Mouse (Mus musculus): ENCODE results near the gene Cldn14.

Cldn14 gene

GRCm38 (mm10) chr16:93912158-93912557 is 96.5 kb downstream of the Cldn14 start:
- no peak for DNase-seq (ENCODE audit: low read depth)

GRCm38 (mm10) chr16:93910735-93911665 is 97.6 kb downstream of the Cldn14 start:
- no peak for DNase-seq (ENCODE audit: low read depth)

GRCm38 (mm10) chr16:93909936-93910335 is 98.7 kb downstream of the Cldn14 start:
- no peak for DNase-seq (ENCODE audit: low read depth)

- peak; percentile 44 for DNase-seq (ENCODE audit: low read depth)
Measured at GRCm38 (mm10) chr16:93908196-93908595, 100.4 kb downstream of the Cldn14 start.

- DNase-seq (ENCODE audit: low read depth) = peak; percentile 60
Measured at GRCm38 (mm10) chr16:93907761-93908160, 100.9 kb downstream of the Cldn14 start.

- DNase-seq (ENCODE audit: low read depth) = peak; percentile 78
Measured at GRCm38 (mm10) chr16:93906156-93907014, 102.3 kb downstream of the Cldn14 start.

- DNase-seq (ENCODE audit: low read depth) = no peak
Measured at GRCm38 (mm10) chr16:93903027-93903426, 105.6 kb downstream of the Cldn14 start.

- DNase-seq (ENCODE audit: low read depth) = no peak
Measured at GRCm38 (mm10) chr16:93893285-93893684, 115.4 kb downstream of the Cldn14 start.

- no peak for DNase-seq (ENCODE audit: low read depth)
Measured at GRCm38 (mm10) chr16:93890948-93891604, 117.6 kb downstream of the Cldn14 start.

- DNase-seq (ENCODE audit: low read depth) = no peak
Measured at GRCm38 (mm10) chr16:93888481-93888880, 120.2 kb downstream of the Cldn14 start.

- no peak for DNase-seq (ENCODE audit: low read depth)
Measured at GRCm38 (mm10) chr16:93884722-93885113, 123.9 kb downstream of the Cldn14 start.

- DNase-seq (ENCODE audit: low read depth) = no peak
Measured at GRCm38 (mm10) chr16:93884086-93884721, 124.4 kb downstream of the Cldn14 start.

- DNase-seq (ENCODE audit: low read depth) = peak; percentile 98
Measured at GRCm38 (mm10) chr16:93883423-93884085, 125.1 kb downstream of the Cldn14 start, which contains the start of gene Chaf1b. Chaf1b (plus strand) TSS chr16:93883901.

GRCm38 (mm10) chr16:93877612-93878380 is 130.8 kb downstream of the Cldn14 start:
- DNase-seq (ENCODE audit: low read depth) = no peak

GRCm38 (mm10) chr16:93874841-93875240 is 133.8 kb downstream of the Cldn14 start:
- DNase-seq (ENCODE audit: low read depth) = no peak
